Mouse (Mus musculus) ES-Bruce4 (cell line): ENCODE measurements around the gene 4933411K16Rik. TPM values are rescaled to one million over a fixed set of nuclear protein-coding genes. Genes with fewer than 3 reads are reported as not detected.
"Not testable (repeated sequence)": the region's sequence is repeated elsewhere in the genome, so short reads cannot be mapped to it uniquely, and the experiment has no call there.

Experiments used
- H3K27ac ChIP-seq: 2 replicates; pipeline ENCODE4 v1.5.1; 2012; ENCODE audit warnings: low read length, inconsistent platforms; ENCODE audit not compliant: insufficient read depth
- H3K27me3 ChIP-seq: 2 replicates; pipeline ENCODE4 v1.6.1; 2012; ENCODE audit warnings: mild to moderate bottlenecking, low read length, inconsistent platforms; ENCODE audit not compliant: control insufficient read depth, poor library complexity, insufficient read depth, severe bottlenecking
- H3K36me3 ChIP-seq: 2 replicates; pipeline ENCODE4 v1.6.1; 2012; ENCODE audit warnings: inconsistent platforms, mild to moderate bottlenecking, low read length, moderate library complexity; ENCODE audit not compliant: control insufficient read depth, poor library complexity, insufficient read depth, severe bottlenecking
- H3K4me1 ChIP-seq: one replicate; pipeline ENCODE4 v1.8.1; 2011; ENCODE audit warnings: low read length; ENCODE audit not compliant: control insufficient read depth, insufficient read depth
- H3K4me3 ChIP-seq: 2 replicates; pipeline ENCODE4 v1.5.1; 2011; ENCODE audit warnings: low read depth, mild to moderate bottlenecking, low read length
- H3K9ac ChIP-seq: 2 replicates; pipeline ENCODE4 v1.6.1; 2012; ENCODE audit warnings: low read depth, mild to moderate bottlenecking, inconsistent platforms; ENCODE audit not compliant: poor library complexity, severe bottlenecking
- H3K9me3 ChIP-seq: replicated peaks from 2 replicates; pipeline ENCODE4 v1.6.1; 2012; ENCODE audit warnings: mild to moderate bottlenecking, low read length, inconsistent platforms; ENCODE audit not compliant: control insufficient read depth, poor library complexity, insufficient read depth, severe bottlenecking
- CTCF ChIP-seq: IDR thresholded peaks from one replicate; pipeline ENCODE4 v1.8.1; 2011; ENCODE audit warnings: low read depth, low read length
- EP300 ChIP-seq: IDR thresholded peaks from 2 replicates; pipeline ENCODE4 v1.6.1; 2011; ENCODE audit warnings: low read depth, low read length; ENCODE audit not compliant: insufficient read depth
- POLR2A ChIP-seq: IDR thresholded peaks from one replicate; pipeline ENCODE4 v1.8.1; 2011; ENCODE audit warnings: low read length; ENCODE audit not compliant: insufficient read depth
- polyA plus RNA-seq: library from polyadenylated mRNA; stranded (reverse); fragments of >200 nt; gene quantifications from 2 replicates; pipeline ENCODE4 v1.2.4, GENCODE M21; 2011; ENCODE audit warnings: low read depth; ENCODE audit not compliant: missing spikeins, insufficient read depth, insufficient read length

Gene 4933411K16Rik
- polyA plus RNA-seq, 1 experiment: not detected

DNA sequence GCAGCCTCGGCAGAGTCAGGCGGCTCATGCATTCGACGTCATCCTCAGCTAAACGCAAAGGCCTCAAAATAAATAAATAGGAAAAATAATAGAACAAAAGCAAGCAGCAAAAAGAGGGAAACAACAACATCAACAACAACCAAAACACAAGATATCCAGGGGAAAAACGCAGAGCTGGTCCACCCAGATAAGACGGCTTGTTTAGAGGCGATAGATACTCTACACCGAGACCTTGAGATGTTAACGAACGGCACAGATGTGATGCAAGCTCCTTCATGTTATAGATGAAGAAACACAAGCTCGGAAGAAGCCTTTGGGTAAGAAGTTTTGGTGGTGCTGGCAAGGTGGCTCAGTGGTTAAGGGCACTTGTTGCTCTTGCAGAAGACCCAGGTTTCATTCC, 27.0 kb downstream of the 4933411K16Rik start:
- Histone ChIP-seq H3K9ac (no peak overlapping the region), H3K4me1 (no peaks in the 10 kb centered on the region), H3K27me3 (no peaks in the 10 kb centered on the region), H3K4me3 (no peak overlapping the region), H3K9me3 (no peaks in the 10 kb centered on the region), H3K27ac (no peak overlapping the region), H3K36me3 (no peaks in the 10 kb centered on the region)
- TF ChIP-seq POLR2A (no peak), CTCF (no peak), EP300 (no peak)

DNA sequence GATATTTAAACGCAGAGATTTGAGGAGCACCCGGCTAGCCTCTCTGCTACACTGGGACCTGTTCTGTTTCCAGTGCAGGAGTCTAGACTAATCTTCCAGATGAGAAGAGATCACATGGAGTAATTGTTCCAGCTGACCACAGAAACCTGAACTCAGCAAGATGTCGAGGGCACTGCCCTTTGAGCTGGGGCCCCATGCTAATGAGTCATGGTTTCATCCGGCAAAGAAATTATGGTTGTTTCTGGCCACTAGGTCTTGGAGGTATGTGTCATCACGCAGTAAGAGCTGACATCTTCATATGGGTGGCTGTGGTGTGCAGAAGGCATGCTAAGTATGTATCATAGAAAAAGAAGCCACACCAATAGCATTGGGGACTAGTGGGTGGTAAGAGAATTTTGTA, 27.9 kb downstream of the 4933411K16Rik start:
- no peak for TF ChIP-seq EP300
- no peak for TF ChIP-seq CTCF
- no peak for TF ChIP-seq POLR2A
- Histone ChIP-seq H3K4me3 (no peak overlapping the region), H3K9ac (no peak overlapping the region), H3K9me3 (no peaks in the 10 kb centered on the region), H3K36me3 (no peaks in the 10 kb centered on the region), H3K27ac (no peak overlapping the region), H3K4me1 (no peaks in the 10 kb centered on the region), H3K27me3 (no peaks in the 10 kb centered on the region)

DNA sequence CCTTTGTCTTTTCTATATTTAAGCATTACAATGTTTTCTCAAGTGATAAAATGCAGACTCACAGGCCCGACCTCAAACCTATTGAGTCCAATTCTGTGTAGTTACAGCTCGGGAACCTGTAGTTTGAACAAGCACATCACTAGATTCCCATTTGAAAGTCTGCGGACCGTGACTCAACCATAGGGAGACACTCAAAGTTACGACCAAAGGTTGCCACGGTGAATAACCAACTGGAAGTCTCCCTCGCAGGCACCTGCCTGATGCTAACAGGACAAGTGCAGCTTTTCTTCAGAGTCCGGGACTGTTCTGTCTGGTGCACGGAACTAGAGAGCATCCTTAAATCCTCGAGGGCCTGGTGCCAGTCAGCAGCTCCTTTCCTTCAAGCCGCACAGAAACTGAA, 28.4 kb downstream of the 4933411K16Rik start:
- Histone ChIP-seq H3K36me3 (no peaks in the 10 kb centered on the region), H3K27ac (no peak overlapping the region), H3K27me3 (no peaks in the 10 kb centered on the region), H3K4me3 (no peak overlapping the region), H3K4me1 (no peaks in the 10 kb centered on the region), H3K9me3 (no peaks in the 10 kb centered on the region), H3K9ac (no peak overlapping the region)
- TF ChIP-seq CTCF: no peak
- TF ChIP-seq POLR2A: no peak
- TF ChIP-seq EP300: no peak

DNA sequence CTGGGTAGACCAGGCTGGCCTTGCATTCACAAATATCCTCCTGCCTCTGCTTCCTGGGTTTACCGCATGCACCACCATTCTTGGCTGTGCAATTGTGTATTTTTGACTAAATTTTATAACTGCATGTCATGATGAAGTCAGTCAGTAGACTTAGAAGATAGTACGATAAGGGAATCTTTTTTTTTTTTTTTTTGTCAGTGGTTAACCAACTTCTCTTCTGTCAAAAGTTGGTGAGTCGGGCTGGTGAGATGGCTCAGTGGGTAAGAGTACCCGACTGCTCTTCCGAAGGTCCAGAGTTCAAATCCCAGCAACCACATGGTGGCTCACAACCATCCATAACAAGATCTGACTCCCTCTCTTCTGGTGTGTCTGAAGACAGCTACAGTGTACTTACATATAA, 29.6 kb downstream of the 4933411K16Rik start:
- H3K4me1 ChIP-seq: not testable (repeated sequence)

DNA sequence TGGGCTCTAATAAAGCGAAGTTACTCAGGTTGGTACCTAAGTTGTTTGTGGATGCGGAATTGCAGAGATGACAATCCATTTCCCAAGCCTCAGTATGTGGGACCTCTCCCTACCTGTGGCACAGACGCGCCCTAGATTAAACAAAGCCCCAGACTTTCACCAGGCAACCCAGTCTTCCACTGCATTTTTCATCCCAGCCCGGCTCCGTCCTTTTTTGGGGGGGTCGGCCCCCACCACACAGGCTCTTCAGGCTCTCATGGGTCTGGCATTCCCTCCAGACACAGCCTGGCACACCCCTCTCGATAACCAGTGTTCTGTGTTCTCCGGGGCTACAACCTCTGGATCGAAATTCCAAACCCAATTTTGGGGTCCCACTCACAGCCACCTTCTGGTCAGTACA, 33.6 kb downstream of the 4933411K16Rik start:
- TF ChIP-seq EP300 (no peak), POLR2A (no peak), CTCF (no peak)
- Histone ChIP-seq H3K4me3 (peak overlapping the region; percentile 94), H3K27ac (no peak overlapping the region), H3K27me3 (no peaks in the 10 kb centered on the region), H3K36me3 (no peaks in the 10 kb centered on the region), H3K4me1 (no peaks in the 10 kb centered on the region), H3K9ac (peak overlapping the region; percentile 39), H3K9me3 (no peaks in the 10 kb centered on the region)

More for the DNA sequence above, 29.6 kb downstream of the 4933411K16Rik start:
- H3K27ac ChIP-seq, H3K9me3 ChIP-seq, H3K27me3 ChIP-seq, H3K36me3 ChIP-seq, H3K4me3 ChIP-seq, H3K9ac ChIP-seq: not testable (repeated sequence)

DNA sequence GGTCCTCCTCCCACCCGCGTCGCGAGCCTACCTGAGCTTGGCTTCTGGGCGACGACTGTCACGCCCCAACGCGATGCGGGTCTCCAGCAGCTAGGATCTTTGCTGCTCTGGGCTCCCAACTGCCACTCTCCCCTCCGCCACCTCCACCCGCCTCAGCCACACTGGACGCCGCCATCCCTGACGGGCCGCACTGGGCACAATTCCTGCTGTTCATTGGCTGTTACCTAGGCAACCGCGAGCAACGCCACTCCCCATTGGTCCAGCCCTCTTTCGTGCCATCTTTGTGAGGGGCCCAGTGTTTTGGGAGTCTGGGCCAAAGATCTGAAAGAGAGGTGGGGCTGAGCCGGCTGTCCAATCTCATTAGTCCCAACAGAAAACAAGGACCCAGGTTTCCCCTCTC, 34.1 kb downstream of the 4933411K16Rik start, which contains the start of gene Morn4:
Morn4 (minus strand) TSS at position 192 of the 400 bp plus-strand sequence.
- Histone ChIP-seq H3K27me3 (no peaks in the 10 kb centered on the region), H3K36me3 (no peaks in the 10 kb centered on the region), H3K27ac (no peak within 1 kb of the TSS), H3K9ac (peak within 1 kb of the TSS; percentile 39), H3K9me3 (no peaks in the 10 kb centered on the region), H3K4me3 (peak within 1 kb of the TSS; percentile 94), H3K4me1 (no peaks in the 10 kb centered on the region)
- TF ChIP-seq POLR2A: peak; percentile 64
- TF ChIP-seq CTCF: no peak
- 0 out of 2 replicates have a peak, but pooled peaks have one; percentile 51 for TF ChIP-seq EP300
